Mouse (Mus musculus): ENCODE measurements around the gene Zswim4.

The Zswim4 gene

DNA sequence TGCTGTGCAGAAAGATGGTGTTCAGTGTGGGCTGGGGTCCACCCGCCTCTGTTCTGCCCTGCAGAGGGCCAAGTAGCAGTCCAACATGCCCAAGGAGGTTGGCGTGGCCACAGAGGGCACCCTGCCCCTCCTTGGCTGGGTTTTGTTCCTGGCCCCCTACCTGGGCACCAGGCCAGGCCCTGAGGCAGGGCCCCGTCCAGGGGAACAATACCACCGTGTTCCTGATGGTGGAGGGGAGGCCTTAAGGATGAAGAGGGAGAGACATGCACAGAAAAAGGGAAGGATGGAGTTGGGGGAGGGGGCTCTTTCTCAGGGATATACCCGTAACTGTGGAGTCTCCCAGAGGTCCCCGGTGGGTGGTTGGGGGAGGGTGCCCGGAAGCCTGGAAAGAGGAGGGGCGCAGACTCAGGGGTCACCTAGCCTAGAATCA, 36.7 kb downstream of the Zswim4 start:
- peak in 1 of 2 experiments; percentile 35 for DNase-seq

DNA sequence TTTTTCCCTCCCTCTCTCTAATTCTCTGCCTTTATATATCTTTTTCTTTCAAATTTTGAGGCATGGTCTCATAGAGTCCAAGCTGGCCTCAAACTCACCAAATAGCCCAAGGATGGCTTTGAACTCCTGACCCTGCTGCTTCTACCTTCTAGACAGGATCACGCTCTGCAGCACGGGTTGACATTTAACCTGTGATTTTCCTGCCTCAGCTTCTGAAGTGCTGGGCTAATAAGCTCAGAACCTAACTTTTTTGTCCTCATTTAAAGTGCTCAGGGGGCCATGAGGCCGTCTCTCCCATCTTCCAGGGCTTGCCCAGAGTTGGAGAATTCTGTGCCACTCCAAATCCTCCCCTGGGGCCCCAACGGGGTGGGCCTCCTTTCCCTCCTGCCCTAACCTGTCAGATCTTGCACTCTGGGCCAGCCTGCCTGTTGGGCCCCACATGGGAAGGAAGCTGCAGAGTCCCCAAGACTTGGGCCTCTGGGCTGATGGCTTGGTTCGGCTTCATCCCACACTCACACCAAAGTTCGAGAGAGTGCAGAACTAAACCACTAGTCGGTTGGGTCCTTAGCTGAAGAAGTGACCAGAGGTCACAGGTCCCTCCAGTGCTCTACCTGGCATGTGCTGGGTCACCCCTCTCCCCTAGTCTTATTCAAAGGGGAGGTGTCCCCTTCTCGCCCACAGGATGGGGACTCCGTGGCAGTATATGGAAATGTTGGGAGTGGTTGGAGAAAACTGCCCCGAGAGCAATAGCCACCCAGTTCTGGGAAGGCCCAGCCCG, 37.3 kb downstream of the Zswim4 start:
- no peak for DNase-seq

DNA sequence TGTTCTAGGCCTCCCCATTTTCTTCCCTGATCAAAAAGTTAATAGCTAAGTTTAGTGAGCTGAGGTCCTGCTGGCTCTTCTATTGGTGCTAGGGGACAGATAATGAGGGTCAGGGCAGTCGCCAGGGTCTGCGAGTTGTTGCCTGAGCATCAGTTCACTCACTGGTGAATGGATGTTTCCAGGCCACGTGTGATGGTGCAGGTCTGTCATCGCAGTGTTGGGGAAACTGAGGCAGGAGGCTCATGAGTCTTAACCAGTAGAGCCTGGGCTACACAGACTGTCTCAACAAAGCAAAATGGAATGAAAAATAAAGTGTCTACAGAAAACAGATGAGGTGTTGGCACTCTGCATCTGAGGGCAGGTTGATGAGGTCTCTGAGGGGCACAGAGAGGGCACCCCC, 38.0 kb downstream of the Zswim4 start:
- DNase-seq: no peak

DNA sequence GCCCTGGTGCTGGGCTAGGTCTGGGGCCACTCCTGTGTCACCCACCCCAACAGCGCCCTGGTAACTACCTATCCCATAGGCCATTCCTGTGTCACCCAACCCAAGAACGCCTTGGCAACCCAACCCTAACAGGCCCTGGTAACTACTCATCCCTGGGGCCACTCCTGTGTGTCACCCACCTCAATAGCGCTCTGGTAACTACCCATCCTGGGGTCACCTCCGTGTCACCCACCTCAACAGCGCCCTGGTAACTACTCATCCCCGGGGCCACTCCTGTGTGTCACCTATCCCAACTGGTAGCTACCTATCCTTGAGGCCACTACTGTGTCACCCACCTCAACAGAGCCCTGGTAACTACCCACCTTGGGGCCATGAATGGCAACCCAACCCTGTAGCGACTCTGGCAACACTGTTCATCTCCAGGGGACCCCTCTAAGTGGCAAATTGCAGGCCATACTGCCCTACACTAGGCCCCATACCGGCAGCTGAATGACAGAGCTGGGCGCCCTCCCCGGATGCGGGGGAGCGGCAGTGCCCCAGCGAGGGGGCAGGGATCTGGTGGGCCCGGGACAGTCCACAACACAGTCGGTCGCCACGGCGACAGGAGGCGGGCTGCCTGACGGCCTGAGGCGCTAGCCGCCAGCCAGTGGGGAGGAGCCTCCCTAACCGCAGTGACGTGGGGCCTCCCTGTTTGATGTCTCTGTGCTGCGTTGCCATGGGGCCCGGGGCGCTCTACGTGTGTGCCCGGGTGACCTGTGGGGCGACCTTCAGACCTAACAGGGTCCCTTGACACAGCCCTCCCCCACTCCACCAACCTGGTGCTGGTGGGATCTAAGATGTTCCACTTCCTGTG, 38.7 kb downstream of the Zswim4 start:
- peak; percentile 100 for DNase-seq

DNA sequence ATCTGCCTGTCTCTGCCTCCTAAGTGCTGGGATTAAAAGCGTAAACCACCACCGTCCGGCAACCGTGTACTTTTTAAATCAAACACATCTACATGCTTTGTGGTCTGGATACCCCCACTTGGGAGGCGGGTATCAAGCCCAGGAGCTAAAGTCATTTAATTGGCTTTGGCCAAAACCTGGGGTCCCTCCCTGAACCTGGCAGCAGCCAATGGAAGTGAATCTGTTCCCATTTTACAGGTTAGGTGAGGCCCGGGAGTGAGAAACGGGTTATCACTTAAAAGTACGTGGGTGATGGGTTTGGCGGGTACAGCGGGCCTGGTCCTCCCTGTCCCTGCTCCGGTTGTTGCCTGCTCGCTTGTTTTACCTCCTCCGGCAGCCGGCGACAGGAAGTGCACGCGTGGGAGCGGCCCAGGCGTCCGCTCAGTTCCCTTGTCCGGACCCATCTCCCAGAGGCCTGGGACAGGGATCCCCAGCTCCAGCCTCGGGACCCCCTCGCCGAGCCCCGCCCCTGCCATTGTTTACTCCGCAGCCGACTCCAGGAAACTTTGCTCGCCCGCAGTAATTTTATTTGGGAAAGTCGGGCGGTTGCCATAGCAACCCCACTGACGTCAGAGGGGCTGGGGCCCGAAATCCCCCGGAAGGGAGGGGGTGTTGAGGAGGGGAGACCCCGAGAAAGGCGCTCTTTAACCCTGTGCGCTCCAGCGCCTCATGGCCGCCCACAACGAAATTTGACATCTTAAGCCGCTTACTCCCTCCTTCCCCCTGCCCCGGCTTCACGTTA, 39.5 kb downstream of the Zswim4 start:
- DNase-seq: peak; percentile 90

DNA sequence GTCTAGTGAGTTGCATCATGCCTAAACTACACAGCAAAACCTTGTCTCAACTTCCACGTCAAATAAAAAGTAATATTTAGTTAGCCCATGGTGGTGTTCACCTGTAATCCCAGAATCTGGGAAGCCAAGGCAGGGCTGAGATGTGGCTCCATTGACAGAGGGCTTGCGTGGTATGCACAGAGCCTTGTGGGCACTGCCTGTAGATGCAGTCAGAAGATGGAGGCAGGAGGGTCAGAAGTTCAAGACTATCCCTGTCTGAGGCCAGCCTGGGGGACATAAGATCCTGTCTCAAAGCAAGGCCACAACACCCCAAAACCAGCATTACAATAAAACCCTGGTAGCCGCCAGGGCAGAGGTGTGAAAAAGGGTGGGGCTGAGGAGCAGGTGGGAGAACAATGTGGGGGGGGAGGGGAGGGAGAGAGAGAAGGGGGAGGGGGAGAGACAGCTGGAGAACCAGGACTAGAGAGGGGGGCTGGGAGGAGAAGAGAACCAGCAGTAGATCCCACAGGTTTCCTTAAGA, 42.6 kb downstream of the Zswim4 start:
- DNase-seq: no peak

DNA sequence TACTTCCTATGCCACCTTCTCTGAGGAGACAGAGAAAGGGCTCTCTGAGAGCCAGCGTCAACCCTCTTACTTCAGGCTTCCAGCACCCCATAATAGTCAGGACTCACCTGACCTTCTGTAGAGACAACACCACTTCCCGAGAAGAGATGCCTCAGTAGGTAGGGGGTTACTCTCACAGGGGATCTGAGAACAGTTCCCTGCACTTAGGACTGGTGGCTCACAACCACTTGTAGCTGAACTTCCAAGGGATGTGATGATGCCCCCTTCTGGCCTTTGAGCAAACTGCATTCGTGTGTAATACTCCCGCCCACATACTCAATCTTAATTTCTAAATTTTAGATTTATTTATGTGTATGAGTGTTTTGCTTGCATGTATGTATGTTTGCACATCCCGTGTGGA, 43.3 kb downstream of the Zswim4 start:
- DNase-seq: peak; percentile 57 to 58

DNA sequence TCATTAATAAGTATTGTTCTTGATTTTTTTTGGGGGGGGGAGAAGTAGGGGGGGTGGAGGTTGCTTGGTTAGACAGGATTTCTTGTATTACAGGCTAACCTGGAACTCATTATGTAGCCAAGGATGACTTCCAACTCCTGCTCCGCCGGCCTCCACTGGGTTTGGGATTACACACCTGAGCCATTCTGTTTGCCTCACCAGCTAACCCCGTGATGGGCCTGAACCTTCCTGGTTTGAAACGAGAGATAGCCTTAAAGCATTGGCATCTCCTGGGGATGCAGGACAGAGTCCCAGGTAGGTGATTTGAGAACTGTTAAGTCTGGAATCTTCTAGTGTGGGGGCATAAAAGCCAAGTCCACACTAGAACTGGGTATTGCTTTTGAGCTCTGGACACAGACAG, 43.7 kb downstream of the Zswim4 start:
- no peak for DNase-seq

DNA sequence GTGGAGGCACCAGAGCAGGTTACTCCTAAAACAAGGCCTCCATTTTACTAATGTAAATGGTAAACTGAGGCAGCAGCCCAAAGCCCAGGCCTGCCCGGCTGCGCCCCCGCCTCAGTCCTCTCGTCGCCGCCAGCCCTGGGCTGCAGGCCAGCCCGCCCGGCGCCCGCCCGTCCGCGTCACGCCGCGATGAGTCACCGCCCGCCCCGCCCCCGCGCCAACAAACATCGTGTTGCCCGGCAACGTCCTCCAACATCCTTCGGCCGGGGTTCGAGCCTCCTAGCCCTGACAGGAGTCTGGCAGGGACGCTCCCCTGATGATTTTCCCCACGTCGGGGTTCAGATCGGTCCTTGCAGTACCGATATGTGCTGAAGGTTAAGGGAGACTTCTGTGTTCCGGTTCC, 44.3 kb downstream of the Zswim4 start:
- DNase-seq: peak; percentile 94

DNA sequence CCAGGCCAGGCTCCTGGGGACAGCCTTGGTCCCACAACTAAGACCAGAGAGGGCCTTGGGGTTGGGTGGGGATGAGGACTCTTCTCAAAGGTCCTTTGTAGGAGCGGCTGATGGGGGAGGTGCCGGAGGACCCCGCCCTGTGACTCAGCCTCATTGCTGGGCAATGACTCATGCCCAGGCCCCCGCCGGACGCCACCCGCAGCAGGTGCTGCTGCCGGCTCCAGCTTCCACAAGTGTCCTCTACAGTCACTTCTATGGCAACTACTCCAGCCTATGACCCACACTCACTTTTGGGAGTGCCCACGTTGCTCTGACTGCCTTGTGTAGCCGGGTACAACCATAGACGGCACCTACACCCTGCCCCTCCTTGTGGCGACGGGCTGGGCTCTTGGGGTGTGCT, 44.8 kb downstream of the Zswim4 start:
- peak; percentile 48 to 60 for DNase-seq

DNA sequence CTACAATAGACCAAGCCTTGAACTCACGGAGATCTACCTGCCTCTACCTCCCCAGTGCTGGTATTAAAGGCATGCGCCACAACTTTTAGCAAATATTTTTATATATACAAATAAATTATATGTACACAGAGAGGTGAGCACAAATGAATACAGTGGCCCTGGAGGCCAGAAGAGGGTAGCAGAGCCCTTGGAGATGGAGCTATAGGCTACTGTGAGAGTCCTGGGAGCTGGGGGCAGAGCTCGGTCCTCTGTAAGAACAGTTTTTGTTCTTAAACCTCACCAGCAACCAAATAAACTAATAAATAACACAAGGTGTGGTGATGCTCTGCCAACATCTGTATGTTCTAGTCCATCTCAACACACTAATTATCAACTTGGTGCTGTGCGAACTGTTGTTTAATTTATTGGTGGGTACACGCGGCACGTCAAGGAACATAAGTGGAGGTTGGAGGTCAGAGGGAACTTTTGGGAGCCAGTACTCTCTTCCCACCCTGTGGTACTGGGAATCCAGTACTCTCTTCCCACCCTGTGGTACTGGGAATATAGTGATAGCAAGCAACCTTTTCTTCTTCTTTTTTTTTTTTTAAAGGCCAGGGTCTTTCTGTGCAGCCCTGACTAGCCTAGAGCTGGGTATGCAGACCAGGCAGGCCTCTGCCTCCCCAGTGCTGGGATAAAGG, 46.5 kb downstream of the Zswim4 start:
- peak; percentile 46 to 56 for DNase-seq

DNA sequence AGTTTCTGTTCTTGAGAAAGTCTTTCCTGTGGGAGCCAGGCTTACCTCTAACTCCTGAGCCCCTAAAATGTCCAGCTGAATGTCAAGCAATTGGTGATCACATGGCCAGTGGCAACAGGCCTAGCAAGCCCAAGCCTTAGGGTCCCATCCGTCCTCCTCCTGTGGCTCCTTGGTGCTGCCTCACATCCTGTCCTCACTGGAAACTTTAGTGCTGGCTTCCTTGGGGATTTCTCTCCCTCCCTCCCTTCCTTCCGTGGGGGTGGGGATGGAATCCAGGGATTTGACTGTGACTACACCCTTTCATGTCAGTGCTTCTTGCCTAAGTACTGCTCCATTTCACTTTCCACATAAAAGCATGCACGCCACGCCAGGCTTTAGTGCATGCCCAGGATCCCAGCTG, 47.3 kb downstream of the Zswim4 start:
- no peak for DNase-seq

DNA sequence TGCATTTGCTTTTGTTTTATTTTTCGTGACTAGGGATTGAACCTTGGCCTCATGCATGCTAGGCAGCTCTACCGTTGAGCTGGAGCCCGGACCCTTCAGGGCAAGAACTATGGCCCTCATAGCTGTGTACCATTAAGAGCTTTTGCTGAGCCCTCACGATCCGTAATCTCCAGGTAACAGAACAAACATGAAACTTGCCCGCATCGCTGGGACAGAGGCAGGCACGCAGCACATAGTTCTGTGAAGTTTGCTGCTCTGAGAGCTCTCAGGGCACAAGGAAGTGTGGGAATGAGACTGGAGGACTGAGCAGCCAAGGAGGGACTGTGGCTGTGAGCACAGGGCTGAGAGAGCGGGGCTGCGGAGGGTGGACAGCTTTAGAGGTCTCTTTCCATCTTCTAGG, 48.2 kb downstream of the Zswim4 start:
- no peak for DNase-seq

DNA sequence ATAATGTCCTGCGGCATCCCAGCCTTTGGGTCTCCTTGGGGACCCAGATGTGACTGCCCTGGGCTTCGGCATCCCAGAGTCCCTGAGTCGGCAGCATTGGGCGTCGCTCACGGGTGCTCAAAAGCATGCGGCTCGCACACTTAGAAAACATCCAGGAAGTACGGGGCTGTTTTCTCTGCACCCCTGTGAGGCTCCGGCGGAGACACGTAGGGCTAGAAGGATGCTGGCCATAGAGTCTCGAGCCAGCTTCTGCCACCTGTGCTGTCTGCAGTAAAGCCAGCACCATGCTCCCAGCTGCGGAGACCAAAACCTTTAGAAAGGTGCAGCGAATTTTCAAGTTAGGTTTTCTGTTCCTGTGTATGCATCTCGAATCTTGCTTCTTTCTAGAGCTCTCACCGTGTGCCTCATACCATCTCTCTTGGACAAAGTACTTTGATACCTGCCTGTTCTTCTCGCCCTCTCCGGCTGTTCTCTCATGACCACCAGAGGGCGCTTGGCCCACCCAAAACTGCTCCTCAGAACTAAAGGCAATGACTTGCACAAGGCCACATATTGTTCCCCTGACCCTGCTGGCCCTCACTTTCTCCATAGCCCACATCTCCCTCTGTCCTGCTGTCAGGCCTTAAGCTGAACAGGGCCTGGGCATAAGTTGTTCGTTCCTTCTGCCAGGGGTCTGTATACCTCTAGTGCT, 49.6 kb downstream of the Zswim4 start:
- DNase-seq: peak; percentile 86

DNA sequence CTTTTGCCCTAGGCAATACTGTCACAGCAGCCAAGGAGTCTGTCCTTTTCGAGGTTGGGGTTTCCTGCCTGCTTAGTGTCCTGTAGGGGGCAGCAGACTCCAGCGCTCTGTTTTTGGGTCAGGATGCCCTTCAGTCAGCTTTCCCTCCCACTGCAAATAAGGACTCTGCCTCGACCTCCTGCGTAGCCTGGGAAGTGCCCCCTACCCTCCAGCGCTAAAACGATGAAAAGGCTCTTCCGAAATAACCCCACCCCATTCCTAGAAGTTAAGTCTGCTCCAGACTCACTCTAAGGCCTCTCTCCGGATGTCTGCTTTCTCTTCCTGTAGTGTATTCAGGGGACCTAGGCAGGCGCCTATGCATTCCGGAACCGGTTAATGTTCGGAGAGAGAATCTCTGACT, 50.3 kb downstream of the Zswim4 start:
- peak; percentile 84 to 86 for DNase-seq

DNA sequence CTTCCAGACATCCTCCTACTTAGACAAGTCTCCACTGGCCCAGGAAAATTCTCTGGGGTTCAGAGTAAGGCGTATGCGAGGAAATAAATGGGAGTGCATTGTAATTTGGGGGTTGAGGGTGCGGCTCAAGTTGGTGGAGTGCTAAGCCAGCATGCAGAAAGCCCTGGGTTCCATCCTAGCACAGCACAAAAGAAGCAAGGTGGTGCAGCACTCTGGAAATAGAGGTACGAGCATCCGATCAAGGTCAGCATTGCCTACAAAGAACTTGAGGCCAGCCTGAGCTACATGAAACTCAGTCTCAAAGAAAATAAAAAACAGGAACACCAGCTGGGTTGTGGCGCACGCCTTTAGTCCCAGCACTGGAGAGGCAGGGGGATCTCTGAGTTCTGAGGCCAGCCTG, 51.7 kb downstream of the Zswim4 start, which contains the start of gene Nanos3:
TSS of gene Nanos3 (minus strand) at position 101 of the 400 bp plus-strand sequence.
- no peak for DNase-seq

DNA sequence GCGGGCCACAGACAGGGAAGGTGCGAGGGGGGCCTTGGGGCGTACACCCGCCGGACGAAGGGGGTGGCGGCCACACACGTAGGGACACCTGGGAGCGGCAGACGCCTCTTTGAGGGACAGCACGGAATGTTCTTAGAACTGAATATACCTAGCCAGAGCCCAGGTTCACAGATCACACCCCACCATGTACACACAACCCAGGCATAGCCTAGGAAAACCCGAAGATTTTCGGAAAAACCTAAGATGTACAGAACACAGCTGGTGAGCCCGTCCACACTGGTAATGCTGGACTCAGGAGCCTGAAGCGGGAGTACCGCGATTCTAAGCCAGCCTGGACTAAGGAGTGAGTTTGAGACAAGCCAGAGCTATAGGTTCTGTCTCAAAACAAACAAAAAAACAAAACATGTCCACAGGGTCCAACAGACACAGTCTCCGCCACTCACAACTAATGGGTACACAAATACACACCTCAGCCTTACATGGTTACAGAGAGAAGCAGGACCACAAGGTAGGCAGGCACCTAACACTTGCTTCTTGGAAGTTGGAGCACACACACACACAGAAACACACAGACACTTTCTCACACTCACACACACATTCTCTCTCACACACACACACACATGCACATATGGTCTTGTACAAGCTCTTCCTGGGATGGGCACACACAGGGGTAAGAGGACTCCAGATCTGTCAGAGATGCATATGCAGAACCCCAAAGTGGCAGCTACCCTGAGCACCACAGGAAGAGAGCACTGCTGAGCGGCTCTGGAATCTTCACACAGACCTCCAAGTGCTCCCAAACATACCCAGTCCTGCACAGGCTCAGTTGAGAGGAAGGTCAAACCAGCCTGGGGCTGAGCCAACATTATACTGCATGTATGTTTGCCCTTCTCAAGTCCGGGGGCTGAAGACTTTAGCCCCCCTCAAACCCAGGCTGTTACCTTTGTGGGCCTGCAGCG, 52.5 kb downstream of the Zswim4 start:
- no peak for DNase-seq

DNA sequence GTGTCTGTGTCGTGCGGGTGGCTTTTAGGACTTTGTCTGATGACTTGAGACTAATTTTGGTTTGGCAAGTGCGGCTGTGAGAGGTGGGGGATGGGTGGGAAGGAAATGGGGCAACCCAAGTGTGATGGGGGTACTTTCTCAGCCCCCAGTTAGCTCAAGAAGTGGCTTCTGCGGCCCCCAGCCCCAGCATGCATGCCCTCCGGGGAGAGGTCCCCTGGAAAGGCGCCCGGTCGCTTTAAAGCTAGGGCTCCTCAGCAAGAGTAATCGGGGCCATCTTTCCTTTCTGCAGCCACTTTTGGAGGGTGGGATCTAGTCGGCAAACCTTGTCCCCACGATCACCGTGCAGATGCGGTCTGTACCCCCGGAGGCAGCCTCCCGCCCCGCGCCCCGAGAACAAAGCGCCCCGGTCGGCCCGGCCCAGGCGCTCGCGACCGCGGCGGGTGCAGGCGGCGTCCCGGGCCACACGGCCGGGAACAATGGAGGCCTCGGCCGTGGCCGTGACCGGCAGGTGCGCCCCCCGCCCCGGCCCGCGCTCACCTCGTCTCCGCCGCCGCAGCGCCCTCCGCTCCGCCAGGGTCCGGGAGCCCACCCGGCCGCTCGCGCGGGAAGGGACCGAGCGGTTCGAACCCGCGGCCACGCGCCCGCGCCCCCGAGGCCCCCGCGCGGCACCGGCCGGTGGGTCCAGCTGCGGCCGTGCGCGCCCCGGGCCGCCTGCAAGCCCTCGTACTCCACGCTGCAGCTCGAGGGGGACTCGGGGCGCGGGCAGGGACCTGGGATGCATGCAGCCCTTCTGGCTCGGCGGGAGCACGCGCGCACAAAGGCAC, 53.4 kb downstream of the Zswim4 start:
- peak; percentile 31 to 40 for DNase-seq

DNA sequence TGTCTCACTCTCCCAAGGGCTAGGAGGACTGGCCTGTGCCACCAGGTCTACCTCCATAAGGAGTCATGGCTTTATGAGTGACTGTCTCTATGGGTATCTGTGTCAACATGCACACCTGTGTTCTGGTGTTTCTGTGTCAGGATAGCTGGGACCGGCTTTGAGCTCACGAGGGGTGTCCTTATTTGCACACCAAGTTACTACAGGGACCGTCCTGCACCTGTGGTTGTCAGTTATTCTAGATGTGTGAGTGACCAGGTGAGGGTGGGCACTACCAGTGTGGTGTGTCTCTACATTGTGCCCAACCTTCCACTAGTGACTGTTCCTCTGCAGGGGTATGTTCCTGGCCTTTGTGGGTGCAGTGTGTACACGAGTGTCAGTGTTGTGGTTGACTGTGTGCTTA, 54.0 kb downstream of the Zswim4 start:
- no peak for DNase-seq
